Mouse (Mus musculus): ENCODE measurements around the gene Itpripl1. TPM values are rescaled to one million over a fixed set of nuclear protein-coding genes. Genes with fewer than 3 reads are reported as not detected.
"Not testable (repeated sequence)": the region's sequence is repeated elsewhere in the genome, so short reads cannot be mapped to it uniquely, and the experiment has no call there.

Gene Itpripl1
- polyA plus RNA-seq, 2 experiments from 2014 or later = 59.9 to 60.8 TPM

- ATAC-seq = not testable (repeated sequence)
These were observed 53.1 kb downstream of the Itpripl1 start for GRCm38 (mm10) chr2:127090151-127090550.

Other genes starting within 250 kb of the Itpripl1 start
- gene Sppl2a, start 210.2 kb downstream of the Itpripl1 start, polyA plus RNA-seq (2017; shearing (Covaris generic)) = 10 to 100 TPM; 63.4 to 75.3 TPM
- 10 to 100 TPM; 10.9 to 15.6 TPM for gene Ap4e1, start 134.7 kb downstream of the Itpripl1 start, polyA plus RNA-seq (2017; shearing (Covaris generic))
- gene Blvra, start 72.8 kb downstream of the Itpripl1 start, polyA plus RNA-seq (2017; shearing (Covaris generic)) = 100 to 1,000 TPM; 115 to 117 TPM
- 10 to 100 TPM; 20.0 to 30.9 TPM for gene Ncaph, start 9.5 kb downstream of the Itpripl1 start, polyA plus RNA-seq (2017; shearing (Covaris generic))
- gene 1810024B03Rik, start 64.8 kb upstream of the Itpripl1 start, polyA plus RNA-seq (2017; shearing (Covaris generic)) = 1 to 10 TPM in 1 of 2 experiments, under 1 TPM in 1; 0.92 to 1.5 TPM
- gene Snrnp200, start 64.9 kb upstream of the Itpripl1 start, polyA plus RNA-seq (2017; shearing (Covaris generic)) = 10 to 100 TPM; 34.2 to 51.7 TPM
- gene Ciao1, start 104.4 kb upstream of the Itpripl1 start, polyA plus RNA-seq (2017; shearing (Covaris generic)) = 10 to 100 TPM; 33.0 to 49.2 TPM
- gene Tmem127, start 104.5 kb upstream of the Itpripl1 start, polyA plus RNA-seq (2017; shearing (Covaris generic)) = 10 to 100 TPM; 50.2 to 63.5 TPM
- 10 to 100 TPM; 23.4 to 27.2 TPM for gene Stard7, start 126.8 kb upstream of the Itpripl1 start, polyA plus RNA-seq (2017; shearing (Covaris generic))
- 10 to 100 TPM; 18.6 to 38.6 TPM for gene Dusp2, start 192.7 kb upstream of the Itpripl1 start, polyA plus RNA-seq (2017; shearing (Covaris generic))
- gene Astl, start 195.2 kb upstream of the Itpripl1 start, polyA plus RNA-seq (2017; shearing (Covaris generic)) = under 1 TPM; 0.28 to 0.37 TPM
- not detected for gene Adra2b, start 219.8 kb upstream of the Itpripl1 start, polyA plus RNA-seq (2017; shearing (Covaris generic))